Comparison of ENCODE assay signal across 17 mouse cellular contexts in the genomic region with DNA sequence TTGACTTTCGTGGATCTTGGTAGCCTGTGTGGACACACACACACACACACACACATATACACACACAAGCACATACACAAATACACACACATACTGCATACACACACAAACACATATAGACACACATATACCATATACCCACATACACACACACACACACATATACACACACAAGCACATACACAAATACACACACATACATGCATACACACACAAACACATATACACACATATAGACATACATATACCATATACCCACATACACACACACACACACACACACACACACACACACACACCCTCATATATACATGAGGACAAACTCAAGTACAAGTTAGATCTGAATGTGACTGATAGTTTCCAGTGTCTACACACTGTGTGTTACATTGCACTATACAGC.
A peak's percentile ranks its signal among the peaks of the same experiment; 100 is the strongest.
DNase-seq lines count a peak whose midpoint lies in the region; ATAC-seq lines count a peak whose summit lies in the region.
"Had no signal": no experiment of that assay in that cellular context is flagged by ENCODE, and none has a peak within 500 bp of the region (broad histone marks: within the 10 kb centered on the region; RNA-seq: fewer than 3 reads in every experiment).

No protein-coding gene starts in this region.

- no peak overlapping the region for H3K4me2 ChIP-seq in embryonic facial prominence, embryonic 11.5 days (ENCODE audit: low read depth, low read length)
- no peak overlapping the region for H3K4me2 ChIP-seq in kidney, embryonic 14.5 days (replicated peaks; ENCODE audit: low read depth, low read length)
- H3K4me2 ChIP-seq in embryonic facial prominence, embryonic 13.5 days, result no peak overlapping the region
- H3K4me2 ChIP-seq in midbrain, embryonic 13.5 days (replicated peaks), result no peak overlapping the region
- H3K4me2 ChIP-seq in kidney, embryonic 16.5 days (replicated peaks; ENCODE audit: low read depth, low read length), result no peak overlapping the region
- H3K4me2 ChIP-seq: intestine, embryonic 15.5 days had no signal

- H3K4me3 ChIP-seq in embryonic facial prominence, embryonic 11.5 days (ENCODE audit: low read depth, low read length), result no peak overlapping the region
- no peak overlapping the region for H3K4me3 ChIP-seq in embryonic facial prominence, embryonic 10.5 days
- no peak overlapping the region for H3K4me3 ChIP-seq in kidney, embryonic 14.5 days (ENCODE audit: low read length)
- no peak overlapping the region for H3K4me3 ChIP-seq in embryonic facial prominence, embryonic 13.5 days
- no peak overlapping the region for H3K4me3 ChIP-seq in midbrain, embryonic 13.5 days (replicated peaks)
- H3K4me3 ChIP-seq in kidney, embryonic 16.5 days (ENCODE audit: low read length), result no peak overlapping the region
- H3K4me3 ChIP-seq: erythroblast, embryonic 14.5 days; gastrocnemius, adult 2 months; heart, adult 2 months; intestine, embryonic 15.5 days had no signal

- DNase-seq in embryonic facial prominence, embryonic 11.5 days (ENCODE audit: low spot score), result no peak
- no peak for DNase-seq in embryonic facial prominence, embryonic 10.5 days (ENCODE audit: low spot score)
- DNase-seq in kidney, adult 11 months, result no peak
- no peak for DNase-seq in embryo, embryonic 10 days (ENCODE audit: low spot score)
- DNase-seq: adrenal gland, adult 8-10 months; cerebellum, postnatal 14 days; gastrocnemius, adult 2 months; heart, adult 2 months; lung, adult 18-20 months; right cerebral cortex, adult 18-20 months; thymus, adult 18-20 months had no signal

- no peak overlapping the region for H3K27ac ChIP-seq in embryonic facial prominence, embryonic 11.5 days (replicated peaks; ENCODE audit: low read depth, low read length)
- H3K27ac ChIP-seq in embryonic facial prominence, embryonic 10.5 days (replicated peaks), result no peak overlapping the region
- no peak overlapping the region for H3K27ac ChIP-seq in kidney, embryonic 14.5 days (ENCODE audit: low read depth, low read length)
- no peak overlapping the region for H3K27ac ChIP-seq in embryonic facial prominence, embryonic 13.5 days
- H3K27ac ChIP-seq in midbrain, embryonic 13.5 days, result no peak overlapping the region
- no peak overlapping the region for H3K27ac ChIP-seq in kidney, embryonic 16.5 days (ENCODE audit: low read length)
- H3K27ac ChIP-seq: gastrocnemius, adult 2 months; heart, adult 2 months; intestine, embryonic 15.5 days had no signal

- H3K9ac ChIP-seq in embryonic facial prominence, embryonic 11.5 days (replicated peaks; ENCODE audit: low read length), result no peak overlapping the region
- H3K9ac ChIP-seq in kidney, embryonic 14.5 days (ENCODE audit: low read depth, low read length), result no peak overlapping the region
- no peak overlapping the region for H3K9ac ChIP-seq in embryonic facial prominence, embryonic 13.5 days
- H3K9ac ChIP-seq in midbrain, embryonic 13.5 days (replicated peaks), result no peak overlapping the region
- no peak overlapping the region for H3K9ac ChIP-seq in kidney, embryonic 16.5 days (replicated peaks; ENCODE audit: low read length)
- H3K9ac ChIP-seq: intestine, embryonic 15.5 days had no signal

- H3K4me1 ChIP-seq in embryonic facial prominence, embryonic 11.5 days (ENCODE audit: control insufficient read depth, insufficient read depth, low read length), result no peaks in the 10 kb centered on the region
- no peaks in the 10 kb centered on the region for H3K4me1 ChIP-seq in embryonic facial prominence, embryonic 10.5 days
- no peaks in the 10 kb centered on the region for H3K4me1 ChIP-seq in kidney, embryonic 14.5 days (ENCODE audit: control insufficient read depth, insufficient read depth, low read length)
- no peaks in the 10 kb centered on the region for H3K4me1 ChIP-seq in embryonic facial prominence, embryonic 13.5 days
- H3K4me1 ChIP-seq in midbrain, embryonic 13.5 days (replicated peaks), result no peaks in the 10 kb centered on the region
- H3K4me1 ChIP-seq in kidney, embryonic 16.5 days (ENCODE audit: insufficient read depth, low read length), result no peaks in the 10 kb centered on the region
- H3K4me1 ChIP-seq: intestine, embryonic 15.5 days had no signal

- WGBS in embryonic facial prominence, embryonic 11.5 days, result 79% methylated on average over 1 of the region's 1 CpGs
- 79% methylated on average over 1 of the region's 1 CpGs for WGBS in embryonic facial prominence, embryonic 10.5 days
- 95% methylated on average over 1 of the region's 1 CpGs for WGBS in kidney, embryonic 14.5 days
- WGBS in embryonic facial prominence, embryonic 13.5 days, result 86% methylated on average over 1 of the region's 1 CpGs
- whole genome bisulfite sequencing in midbrain, embryonic 13.5 days, result 93% methylated on average over 1 of the region's 1 CpGs
- WGBS in kidney, embryonic 16.5 days, result 83% methylated on average over 1 of the region's 1 CpGs

- peak; percentile 72; the same call in 1 of the 2 replicates for ATAC-seq in embryonic facial prominence, embryonic 11.5 days (replicated peaks; ENCODE audit: insufficient number of reproducible peaks, low FRiP score, low TSS enrichment, low read depth)
- peak; percentile 62; the same call in 1 of the 2 replicates for ATAC-seq in kidney, embryonic 14.5 days (ENCODE audit: low FRiP score, low TSS enrichment)
- peak; percentile 59; the same call in 1 of the 2 replicates for ATAC-seq in embryonic facial prominence, embryonic 13.5 days (ENCODE audit: insufficient number of reproducible peaks, insufficient read depth, low FRiP score, low TSS enrichment, low read depth)
- ATAC-seq in midbrain, embryonic 13.5 days, result peak; percentile 60; the same call in 1 of the 2 replicates
- ATAC-seq in kidney, embryonic 16.5 days (ENCODE audit: low FRiP score, low TSS enrichment), result no peak; the same call in 1 of the 2 replicates
- ATAC-seq: intestine, embryonic 15.5 days had no signal

- no peaks in the 10 kb centered on the region for H3K36me3 ChIP-seq in embryonic facial prominence, embryonic 11.5 days (replicated peaks; ENCODE audit: control insufficient read depth, insufficient read depth, low read depth, low read length)
- no peaks in the 10 kb centered on the region for H3K36me3 ChIP-seq in embryonic facial prominence, embryonic 10.5 days (replicated peaks)
- no peaks in the 10 kb centered on the region for H3K36me3 ChIP-seq in kidney, embryonic 14.5 days (ENCODE audit: control insufficient read depth, insufficient read depth, low read length)
- no peaks in the 10 kb centered on the region for H3K36me3 ChIP-seq in embryonic facial prominence, embryonic 13.5 days
- no peaks in the 10 kb centered on the region for H3K36me3 ChIP-seq in midbrain, embryonic 13.5 days
- no peaks in the 10 kb centered on the region for H3K36me3 ChIP-seq in kidney, embryonic 16.5 days (ENCODE audit: insufficient read depth, low read length)
- H3K36me3 ChIP-seq: intestine, embryonic 15.5 days had no signal

- H3K27me3 ChIP-seq in embryonic facial prominence, embryonic 11.5 days (ENCODE audit: control insufficient read depth, insufficient read depth, low read length), result no peaks in the 10 kb centered on the region
- H3K27me3 ChIP-seq in embryonic facial prominence, embryonic 10.5 days (replicated peaks; ENCODE audit: low read depth, poor library complexity, severe bottlenecking), result no peaks in the 10 kb centered on the region
- no peaks in the 10 kb centered on the region for H3K27me3 ChIP-seq in kidney, embryonic 14.5 days (ENCODE audit: control insufficient read depth, insufficient read depth, low read length)
- H3K27me3 ChIP-seq in embryonic facial prominence, embryonic 13.5 days, result no peaks in the 10 kb centered on the region
- H3K27me3 ChIP-seq in midbrain, embryonic 13.5 days, result no peaks in the 10 kb centered on the region
- no peaks in the 10 kb centered on the region for H3K27me3 ChIP-seq in kidney, embryonic 16.5 days (ENCODE audit: insufficient read depth, low read length)
- H3K27me3 ChIP-seq: intestine, embryonic 15.5 days had no signal

- H3K9me3 ChIP-seq in embryonic facial prominence, embryonic 11.5 days (replicated peaks; ENCODE audit: control insufficient read depth, low read length), result no peaks in the 10 kb centered on the region
- no peaks in the 10 kb centered on the region for H3K9me3 ChIP-seq in embryonic facial prominence, embryonic 10.5 days
- H3K9me3 ChIP-seq in kidney, embryonic 14.5 days (ENCODE audit: control insufficient read depth, low read length), result no peaks in the 10 kb centered on the region
- no peaks in the 10 kb centered on the region for H3K9me3 ChIP-seq in embryonic facial prominence, embryonic 13.5 days
- no peaks in the 10 kb centered on the region for H3K9me3 ChIP-seq in midbrain, embryonic 13.5 days
- no peaks in the 10 kb centered on the region for H3K9me3 ChIP-seq in kidney, embryonic 16.5 days (ENCODE audit: low read length)
- H3K9me3 ChIP-seq: intestine, embryonic 15.5 days had no signal
